ENCODE assay signal across 37 mouse cellular contexts in genomic region chr9:69716364-69716763, GRCm38 (mm10). TPM values are rescaled to one million over a fixed set of nuclear protein-coding genes. Genes with fewer than 3 reads are reported as not detected.
DNase-seq lines count a peak whose midpoint lies in the region; ATAC-seq and TF ChIP-seq lines count a peak whose summit lies in the region.
"Had no signal": no experiment of that assay in that cellular context is flagged by ENCODE, and none has a peak within 500 bp of the region (broad histone marks: within the 10 kb centered on the region; RNA-seq: fewer than 3 reads in every experiment).

No protein-coding gene starts in this region.

- H3K4me1 ChIP-seq in embryonic facial prominence, embryonic 13.5 days = peaks cover 19% of the 10 kb centered on the region
- peaks cover 41% of the 10 kb centered on the region for H3K4me1 ChIP-seq in embryonic facial prominence, embryonic 10.5 days
- H3K4me1 ChIP-seq in lung, embryonic 14.5 days (ENCODE audit: insufficient read depth) = peaks cover 15% of the 10 kb centered on the region; the same call in 1 of the 2 replicates
- H3K4me1 ChIP-seq in midbrain, embryonic 11.5 days (ENCODE audit: control insufficient read depth, insufficient read depth, low read length) = peaks cover 42% of the 10 kb centered on the region
- H3K4me1 ChIP-seq in midbrain, postnatal 0 days (ENCODE audit: insufficient read depth, low read length) = no peaks in the 10 kb centered on the region
- H3K4me1 ChIP-seq in stomach, embryonic 16.5 days (ENCODE audit: control insufficient read depth, insufficient read depth, low read length) = peaks cover 17% of the 10 kb centered on the region; the same call in 1 of the 2 replicates
- H3K4me1 ChIP-seq: embryonic facial prominence, embryonic 15.5 days had no signal

- no peak overlapping the region for H3K4me2 ChIP-seq in embryonic facial prominence, embryonic 13.5 days
- no peak overlapping the region for H3K4me2 ChIP-seq in lung, embryonic 14.5 days
- H3K4me2 ChIP-seq in midbrain, embryonic 11.5 days = no peak overlapping the region
- no peak overlapping the region for H3K4me2 ChIP-seq in midbrain, postnatal 0 days (ENCODE audit: low read depth, low read length, poor library complexity, severe bottlenecking)
- no peak overlapping the region for H3K4me2 ChIP-seq in stomach, embryonic 16.5 days (ENCODE audit: low read depth, low read length)
- H3K4me2 ChIP-seq: embryonic facial prominence, embryonic 15.5 days; forebrain, embryonic 13.5 days; heart, embryonic 13.5 days; liver, embryonic 12.5 days had no signal

- no peak overlapping the region for H3K4me3 ChIP-seq in embryonic facial prominence, embryonic 13.5 days
- H3K4me3 ChIP-seq in embryonic facial prominence, embryonic 10.5 days = no peak overlapping the region
- no peak overlapping the region for H3K4me3 ChIP-seq in lung, embryonic 14.5 days (ENCODE audit: low read depth, low read length)
- H3K4me3 ChIP-seq in midbrain, embryonic 11.5 days (ENCODE audit: low read depth, low read length) = no peak overlapping the region
- H3K4me3 ChIP-seq in midbrain, postnatal 0 days (ENCODE audit: low read depth, low read length) = no peak overlapping the region
- H3K4me3 ChIP-seq in stomach, embryonic 16.5 days (replicated peaks; ENCODE audit: low read length) = no peak overlapping the region
- H3K4me3 ChIP-seq: embryonic facial prominence, embryonic 15.5 days; forebrain, embryonic 13.5 days; heart, embryonic 13.5 days; liver, embryonic 12.5 days; midbrain, embryonic 12.5 days had no signal

- TF ChIP-seq CTCF in lung, embryonic 14.5 days (IDR thresholded peaks at IDR 0.05; ENCODE audit: low read depth) = no peak
- TF ChIP-seq CTCF in midbrain, postnatal 0 days (IDR thresholded peaks at IDR 0.05) = no peak

- DNase-seq in embryonic facial prominence, embryonic 10.5 days (ENCODE audit: low spot score) = no peak
- peak; percentile 30 for DNase-seq in lung, embryonic 14.5 days
- no peak for DNase-seq in lung, adult 18-20 months
- DNase-seq in midbrain, embryonic 11.5 days (ENCODE audit: low spot score, missing footprints) = peak; percentile 88
- no peak for DNase-seq in midbrain, postnatal 0 days (ENCODE audit: low spot score)
- DNase-seq in Muller cell, postnatal 12 days (ENCODE audit: inconsistent ontology term) = no peak
- DNase-seq: adrenal gland, postnatal 25 days; cerebellum, adult 2 months; cerebellum, postnatal 14 days; gastrocnemius, postnatal 25 days; heart, postnatal 10 days; kidney, adult 9 months; kidney, postnatal 10 days; layer of hippocampus, postnatal 36 days; left cerebral cortex, postnatal 4 days; liver, postnatal 0 days; lung, postnatal 36 days; right cerebral cortex, postnatal 25 days; thymus, adult 2 months; thymus, postnatal 36 days had no signal

- H3K9ac ChIP-seq in embryonic facial prominence, embryonic 13.5 days = no peak overlapping the region
- no peak overlapping the region for H3K9ac ChIP-seq in lung, embryonic 14.5 days
- H3K9ac ChIP-seq in midbrain, embryonic 11.5 days (ENCODE audit: low read length) = no peak overlapping the region
- H3K9ac ChIP-seq in midbrain, postnatal 0 days (replicated peaks; ENCODE audit: low read length, poor library complexity, severe bottlenecking) = no peak overlapping the region
- no peak overlapping the region for H3K9ac ChIP-seq in stomach, embryonic 16.5 days (ENCODE audit: low read length)
- H3K9ac ChIP-seq: embryonic facial prominence, embryonic 15.5 days; forebrain, embryonic 13.5 days; heart, embryonic 13.5 days; liver, embryonic 12.5 days; liver, postnatal 0 days; midbrain, embryonic 12.5 days had no signal

- no peaks in the 10 kb centered on the region for H3K9me3 ChIP-seq in embryonic facial prominence, embryonic 13.5 days
- H3K9me3 ChIP-seq in embryonic facial prominence, embryonic 10.5 days = no peaks in the 10 kb centered on the region
- H3K9me3 ChIP-seq in lung, embryonic 14.5 days (ENCODE audit: low read depth, low read length) = no peaks in the 10 kb centered on the region
- no peaks in the 10 kb centered on the region for H3K9me3 ChIP-seq in midbrain, embryonic 11.5 days (ENCODE audit: control insufficient read depth, low read length)
- no peaks in the 10 kb centered on the region for H3K9me3 ChIP-seq in midbrain, postnatal 0 days (ENCODE audit: low read length)
- no peaks in the 10 kb centered on the region for H3K9me3 ChIP-seq in stomach, embryonic 16.5 days (replicated peaks; ENCODE audit: control insufficient read depth, low read length)
- H3K9me3 ChIP-seq: embryonic facial prominence, embryonic 15.5 days; forebrain, embryonic 13.5 days; G1E; heart, embryonic 13.5 days; liver, embryonic 12.5 days; midbrain, embryonic 12.5 days had no signal

- H3K27me3 ChIP-seq in embryonic facial prominence, embryonic 13.5 days = no peaks in the 10 kb centered on the region
- H3K27me3 ChIP-seq in embryonic facial prominence, embryonic 10.5 days (replicated peaks; ENCODE audit: low read depth, poor library complexity, severe bottlenecking) = peaks cover 16% of the 10 kb centered on the region
- no peaks in the 10 kb centered on the region for H3K27me3 ChIP-seq in lung, embryonic 14.5 days (ENCODE audit: insufficient read depth, low read length)
- no peaks in the 10 kb centered on the region for H3K27me3 ChIP-seq in midbrain, embryonic 11.5 days (ENCODE audit: control insufficient read depth, insufficient read depth, low read length)
- no peaks in the 10 kb centered on the region for H3K27me3 ChIP-seq in midbrain, postnatal 0 days (ENCODE audit: insufficient read depth, low read length)
- no peaks in the 10 kb centered on the region for H3K27me3 ChIP-seq in stomach, embryonic 16.5 days (ENCODE audit: control insufficient read depth, insufficient read depth, low read length)
- H3K27me3 ChIP-seq: embryonic facial prominence, embryonic 15.5 days; heart, embryonic 13.5 days; liver, embryonic 12.5 days; Patski had no signal

- no peak for ATAC-seq in embryonic facial prominence, embryonic 13.5 days (ENCODE audit: insufficient number of reproducible peaks, insufficient read depth, low FRiP score, low TSS enrichment, low read depth)
- no peak for ATAC-seq in lung, embryonic 14.5 days (ENCODE audit: insufficient read depth)
- ATAC-seq in midbrain, embryonic 11.5 days (ENCODE audit: low FRiP score) = no peak
- no peak for ATAC-seq in midbrain, postnatal 0 days (ENCODE audit: low FRiP score)
- ATAC-seq in stomach, embryonic 16.5 days (ENCODE audit: insufficient read depth, low FRiP score) = peak; percentile 37; the same call in 1 of the 2 replicates
- ATAC-seq: forebrain, embryonic 13.5 days; intestine, embryonic 16.5 days; liver, embryonic 12.5 days; liver, postnatal 0 days; Patski had no signal

- H3K36me3 ChIP-seq in embryonic facial prominence, embryonic 13.5 days = no peaks in the 10 kb centered on the region
- H3K36me3 ChIP-seq in embryonic facial prominence, embryonic 10.5 days (replicated peaks) = no peaks in the 10 kb centered on the region
- H3K36me3 ChIP-seq in lung, embryonic 14.5 days (ENCODE audit: insufficient read depth) = no peaks in the 10 kb centered on the region
- H3K36me3 ChIP-seq in midbrain, embryonic 11.5 days (ENCODE audit: control insufficient read depth, insufficient read depth, low read length) = no peaks in the 10 kb centered on the region
- no peaks in the 10 kb centered on the region for H3K36me3 ChIP-seq in midbrain, postnatal 0 days (ENCODE audit: insufficient read depth, low read length)
- H3K36me3 ChIP-seq in stomach, embryonic 16.5 days (ENCODE audit: control insufficient read depth, insufficient read depth, low read length) = no peaks in the 10 kb centered on the region
- H3K36me3 ChIP-seq: embryonic facial prominence, embryonic 15.5 days; G1E; heart, embryonic 13.5 days; liver, embryonic 12.5 days; midbrain, embryonic 12.5 days had no signal

- 40% methylated on average over 4 of the region's 4 CpGs for WGBS in embryonic facial prominence, embryonic 13.5 days
- WGBS in embryonic facial prominence, embryonic 10.5 days = 40% methylated on average over 4 of the region's 4 CpGs
- WGBS in lung, embryonic 14.5 days = 22% methylated on average over 4 of the region's 4 CpGs
- WGBS in midbrain, embryonic 11.5 days = 13% methylated on average over 4 of the region's 4 CpGs
- WGBS in midbrain, postnatal 0 days = 26% methylated on average over 4 of the region's 4 CpGs
- WGBS in stomach, embryonic 16.5 days = 27% methylated on average over 4 of the region's 4 CpGs

- 0 out of 2 replicates have a peak overlapping the region, but pooled peaks have one; percentile 9 for H3K27ac ChIP-seq in embryonic facial prominence, embryonic 13.5 days
- no peak overlapping the region for H3K27ac ChIP-seq in embryonic facial prominence, embryonic 10.5 days (replicated peaks)
- H3K27ac ChIP-seq in lung, embryonic 14.5 days (ENCODE audit: low read depth) = peak overlapping the region; percentile 48; the same call in 1 of the 2 replicates
- H3K27ac ChIP-seq in midbrain, embryonic 11.5 days (ENCODE audit: low read depth, low read length) = no peak overlapping the region
- H3K27ac ChIP-seq in midbrain, postnatal 0 days (ENCODE audit: low read depth, low read length) = no peak overlapping the region
- no peak overlapping the region; the same call in 1 of the 2 replicates for H3K27ac ChIP-seq in stomach, embryonic 16.5 days (ENCODE audit: low read length)
- H3K27ac ChIP-seq: embryonic facial prominence, embryonic 15.5 days; forebrain, embryonic 13.5 days; heart, embryonic 13.5 days; liver, embryonic 12.5 days; midbrain, embryonic 12.5 days had no signal

RNA-seq across cellular contexts. Expression of gene Foxb1, which starts 44.4 kb away (rescaled TPM):
- 0.08 TPM in 1 of 2 replicates, not detected in the other for polyA plus RNA-seq in embryonic facial prominence, embryonic 13.5 days (2015; fragmentation: Nextera tagmentation; extraction: Ambion mirVana)
- polyA plus RNA-seq in embryonic facial prominence, embryonic 10.5 days (2016; fragmentation: Nextera tagmentation; extraction: Ambion mirVana) = 0.26 and 2.2 TPM in 2 replicates
- not detected in 2 replicates for polyA plus RNA-seq in lung, embryonic 14.5 days (2014; fragmentation: Nextera tagmentation; extraction: Ambion mirVana)
- polyA plus RNA-seq in midbrain, embryonic 11.5 days (2014; fragmentation: Nextera tagmentation; extraction: Ambion mirVana) = 6.1 and 6.5 TPM in 2 replicates
- 18.0 and 18.1 TPM in 2 replicates for total RNA-seq in midbrain, postnatal 0 days (2014; rRNA removed)
- polyA plus RNA-seq in midbrain, postnatal 0 days (2015; fragmentation: Nextera tagmentation; extraction: Ambion mirVana) = 16.5 and 18.5 TPM in 2 replicates
- not detected in 2 replicates for polyA plus RNA-seq in stomach, embryonic 16.5 days (2015; fragmentation: Nextera tagmentation; extraction: Ambion mirVana)
- total RNA-seq: adrenal gland, postnatal 25 days; G1E; gastrocnemius, adult 18-20 months; gastrocnemius, postnatal 25 days; heart, adult 8-10 months; heart, postnatal 10 days; hematopoietic stem cell, adult 5-6 weeks; layer of hippocampus, postnatal 36 days; monocyte, adult 5-6 weeks; neutrophil, adult 5-6 weeks had no signal
- polyA plus RNA-seq: cortical plate, adult 2 months; embryonic facial prominence, embryonic 15.5 days; G1E; heart, embryonic 13.5 days; intestine, embryonic 16.5 days; large intestine, adult 2 months; liver, embryonic 12.5 days; liver, postnatal 0 days; Patski had no signal

Comparison
In these comparisons a context has a peak if more than half of its experiments do, and no peak if none do; other contexts are left out.
1. H3K27ac ChIP-seq: peak in embryonic facial prominence, embryonic 13.5 days (single experiment) and lung, embryonic 14.5 days (single experiment); none in embryonic facial prominence, embryonic 10.5 days (single experiment), midbrain, embryonic 11.5 days (single experiment), midbrain, postnatal 0 days (single experiment) and stomach, embryonic 16.5 days (single experiment).
2. DNase-seq: peak in lung, embryonic 14.5 days (single experiment) and midbrain, embryonic 11.5 days (single experiment); none in embryonic facial prominence, embryonic 10.5 days (single experiment), lung, adult 18-20 months (0 of 2), midbrain, postnatal 0 days (single experiment) and Muller cell, postnatal 12 days (single experiment).